Mouse (Mus musculus): ENCODE results near the gene Camsap3.

Gene Camsap3

GRCm38 (mm10) chr8:3600401-3600800 lies 13.3 kb downstream of the Camsap3 start:
- DNase-seq (ENCODE audit: low read depth) = peak; percentile 78

GRCm38 (mm10) chr8:3603439-3603838 lies 16.3 kb downstream of the Camsap3 start:
- DNase-seq (ENCODE audit: low read depth) = no peak

- DNase-seq (ENCODE audit: low read depth) = peak; percentile 24
Measured at GRCm38 (mm10) chr8:3606593-3606992, 19.5 kb downstream of the Camsap3 start.

GRCm38 (mm10) chr8:3607822-3608221 lies 20.7 kb downstream of the Camsap3 start:
- DNase-seq (ENCODE audit: low read depth) = no peak

GRCm38 (mm10) chr8:3609046-3609815 lies 22.1 kb downstream of the Camsap3 start:
- peak; percentile 39 for DNase-seq (ENCODE audit: low read depth)

- no peak for DNase-seq (ENCODE audit: low read depth)
Measured at GRCm38 (mm10) chr8:3609816-3610150, 22.7 kb downstream of the Camsap3 start.

GRCm38 (mm10) chr8:3621199-3621970 lies 34.3 kb downstream of the Camsap3 start, which contains the start of the genes Xab2 and Pet100:
Xab2 (minus strand) TSS chr8:3621316.
Pet100 (plus strand) TSS chr8:3621548.
- peak; percentile 100 for DNase-seq (ENCODE audit: low read depth)

GRCm38 (mm10) chr8:3622119-3622518 lies 35.0 kb downstream of the Camsap3 start:
- DNase-seq (ENCODE audit: low read depth) = no peak

GRCm38 (mm10) chr8:3625445-3625844 lies 38.4 kb downstream of the Camsap3 start, which contains the start of gene Pcp2:
Pcp2 (minus strand) TSS chr8:3625545.
- no peak for DNase-seq (ENCODE audit: low read depth)

GRCm38 (mm10) chr8:3626971-3627370 lies 39.9 kb downstream of the Camsap3 start:
- no peak for DNase-seq (ENCODE audit: low read depth)

GRCm38 (mm10) chr8:3628014-3628413 lies 40.9 kb downstream of the Camsap3 start:
- peak; percentile 57 for DNase-seq (ENCODE audit: low read depth)

GRCm38 (mm10) chr8:3630647-3631477 lies 43.8 kb downstream of the Camsap3 start, which contains the start of gene Stxbp2:
Stxbp2 (plus strand) TSS chr8:3630955.
- no peak for DNase-seq (ENCODE audit: low read depth)

GRCm38 (mm10) chr8:3631478-3631875 lies 44.4 kb downstream of the Camsap3 start:
- DNase-seq (ENCODE audit: low read depth) = no peak

- DNase-seq (ENCODE audit: low read depth) = peak; percentile 58
Measured at GRCm38 (mm10) chr8:3645804-3646203, 58.7 kb downstream of the Camsap3 start.

- DNase-seq (ENCODE audit: low read depth) = peak; percentile 66
Measured at GRCm38 (mm10) chr8:3646824-3647531, 59.9 kb downstream of the Camsap3 start.

- DNase-seq (ENCODE audit: low read depth) = peak; percentile 43
Measured at GRCm38 (mm10) chr8:3647561-3647960, 60.5 kb downstream of the Camsap3 start.

- DNase-seq (ENCODE audit: low read depth) = no peak
Measured at GRCm38 (mm10) chr8:3648268-3648667, 61.2 kb downstream of the Camsap3 start.

GRCm38 (mm10) chr8:3648990-3649389 lies 61.9 kb downstream of the Camsap3 start:
- no peak for DNase-seq (ENCODE audit: low read depth)

GRCm38 (mm10) chr8:3652845-3653244 lies 65.8 kb downstream of the Camsap3 start:
- no peak for DNase-seq (ENCODE audit: low read depth)

GRCm38 (mm10) chr8:3654726-3655508 lies 67.8 kb downstream of the Camsap3 start:
- DNase-seq (ENCODE audit: low read depth) = peak; percentile 72

GRCm38 (mm10) chr8:3655526-3655925 lies 68.4 kb downstream of the Camsap3 start, which contains the start of gene Retn:
Retn (plus strand) TSS chr8:3655770.
- no peak for DNase-seq (ENCODE audit: low read depth)
